Mouse (Mus musculus): ENCODE results near the gene Adcy6. TPM values are rescaled to one million over a fixed set of nuclear protein-coding genes. Genes with fewer than 3 reads are reported as not detected.

Gene Adcy6
- 10 to 100 TPM; 48.7 to 83.1 TPM for total RNA-seq (2021)
- long read RNA-seq, experiment 1, partial matches to known transcripts = 5 of 24 reads
- long read RNA-seq, experiment 1, other reads (novel, unspliced or antisense) = 15 of 24 reads
- long read RNA-seq, experiment 2, partial matches to known transcripts = 8 of 22 reads
- long read RNA-seq, experiment 2, other reads (novel, unspliced or antisense) = 12 of 22 reads

- DNase-seq (ENCODE audit: low spot score in 2 of 2) = peak; percentile 66 to 72
These were observed at the start of gene Adcy6 for GRCm38 (mm10) chr15:98609331-98610130. Gene Adcy6, minus strand, starts transcription at chr15:98610076.

DNA sequence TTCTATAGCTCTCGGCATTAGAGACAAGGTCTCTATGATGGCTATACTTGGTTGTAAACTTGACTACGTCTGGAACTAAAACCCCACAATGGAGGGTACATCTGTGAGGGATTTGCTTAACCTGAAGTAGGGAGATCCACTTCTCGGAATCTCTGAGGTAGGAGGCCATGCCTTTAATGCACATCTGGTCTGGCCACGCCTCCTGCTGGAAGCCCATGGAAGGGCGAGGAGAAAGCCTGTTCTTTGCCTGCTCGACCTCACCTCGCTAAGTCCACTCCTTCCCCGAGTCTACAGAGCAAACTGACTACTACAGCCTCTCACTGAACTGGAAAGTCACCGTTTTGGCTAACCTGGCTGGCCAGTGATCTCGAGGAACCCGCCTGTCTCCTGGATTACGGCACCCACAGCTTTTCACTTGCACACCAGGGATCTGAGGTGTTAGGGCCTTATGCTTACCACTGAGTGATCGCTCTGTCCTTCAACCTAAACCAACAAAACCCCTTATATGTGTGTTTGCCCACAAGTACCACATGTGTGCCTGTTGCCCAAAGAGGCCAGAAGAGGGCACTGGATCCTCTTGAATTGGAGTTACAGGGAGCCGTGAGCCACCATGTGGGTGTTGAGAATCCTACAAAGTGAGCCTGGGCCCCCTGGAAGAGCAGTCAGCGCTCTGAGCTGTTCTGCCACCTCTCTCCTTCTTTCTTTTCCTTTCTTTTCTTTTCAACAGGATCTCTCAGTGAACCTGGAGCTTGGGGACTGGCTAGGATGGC, 47.3 kb upstream of the Adcy6 start:
- DNase-seq (ENCODE audit: low spot score in 2 of 2) = no peak

GRCm38 (mm10) chr15:98652174-98652573, 42.3 kb upstream of the Adcy6 start:
- DNase-seq (ENCODE audit: low spot score in 2 of 2) = no peak

- DNase-seq (ENCODE audit: low spot score in 2 of 2) = no peak
These were observed 41.6 kb upstream of the Adcy6 start for GRCm38 (mm10) chr15:98651431-98651830.

DNA sequence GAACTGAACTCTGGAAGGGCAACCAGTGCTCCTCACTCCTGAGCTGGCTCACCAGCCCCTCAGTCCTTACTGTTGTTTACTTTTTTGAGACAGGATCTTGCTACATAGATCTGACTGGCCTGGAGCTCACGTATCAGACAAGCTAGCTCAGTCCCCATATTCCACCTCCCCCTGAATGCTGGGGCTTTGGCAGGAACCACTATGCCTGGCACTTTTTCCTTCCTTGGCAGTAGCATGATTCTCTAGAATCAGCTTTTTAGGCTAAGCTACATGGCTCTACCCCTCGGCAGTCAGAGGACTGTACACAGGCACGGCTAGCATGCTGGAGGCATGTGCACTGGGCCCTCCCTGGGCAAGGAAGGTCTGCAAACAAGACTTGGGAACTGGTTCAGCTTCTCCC, 38.2 kb upstream of the Adcy6 start:
- no peak for DNase-seq (ENCODE audit: low spot score in 2 of 2)

- no peak for DNase-seq (ENCODE audit: low spot score in 2 of 2)
These were observed 37.4 kb upstream of the Adcy6 start for GRCm38 (mm10) chr15:98647308-98647707.

- DNase-seq (ENCODE audit: low spot score in 2 of 2) = no peak
These were observed 36.9 kb upstream of the Adcy6 start for GRCm38 (mm10) chr15:98646737-98647136.

- DNase-seq (ENCODE audit: low spot score in 2 of 2) = no peak
These were observed 35.5 kb upstream of the Adcy6 start for GRCm38 (mm10) chr15:98645057-98646026.

GRCm38 (mm10) chr15:98644406-98644805, 34.5 kb upstream of the Adcy6 start:
- no peak for DNase-seq (ENCODE audit: low spot score in 2 of 2)

GRCm38 (mm10) chr15:98640157-98640556, 30.3 kb upstream of the Adcy6 start:
- DNase-seq (ENCODE audit: low spot score in 2 of 2) = no peak

DNA sequence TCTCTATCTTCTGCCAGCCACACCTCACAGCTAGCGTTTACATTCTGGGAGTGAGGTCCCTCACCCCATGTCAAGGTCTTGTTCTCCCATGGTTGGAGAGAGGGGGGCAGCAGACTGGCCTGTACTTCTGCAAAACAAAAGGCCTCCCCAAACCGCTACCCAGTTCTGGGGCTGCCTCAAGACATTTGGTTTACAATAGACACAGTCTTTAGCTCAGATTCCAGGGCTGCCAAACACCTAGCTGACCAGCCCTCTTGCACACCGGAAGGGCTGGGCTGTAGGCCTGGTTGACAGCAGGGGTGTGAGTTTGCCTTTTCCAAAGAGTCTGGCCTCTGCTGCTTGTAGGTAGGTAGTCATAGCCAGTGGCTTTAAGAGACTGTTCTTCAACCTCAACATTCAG, 27.3 kb upstream of the Adcy6 start:
- DNase-seq (ENCODE audit: low spot score in 2 of 2) = no peak

- DNase-seq (ENCODE audit: low spot score in 2 of 2) = no peak
These were observed 26.6 kb upstream of the Adcy6 start for GRCm38 (mm10) chr15:98636517-98636916.

GRCm38 (mm10) chr15:98635291-98635841, 25.5 kb upstream of the Adcy6 start:
- peak in 1 of 2 experiments; percentile 18 for DNase-seq (ENCODE audit: low spot score in 2 of 2)

DNA sequence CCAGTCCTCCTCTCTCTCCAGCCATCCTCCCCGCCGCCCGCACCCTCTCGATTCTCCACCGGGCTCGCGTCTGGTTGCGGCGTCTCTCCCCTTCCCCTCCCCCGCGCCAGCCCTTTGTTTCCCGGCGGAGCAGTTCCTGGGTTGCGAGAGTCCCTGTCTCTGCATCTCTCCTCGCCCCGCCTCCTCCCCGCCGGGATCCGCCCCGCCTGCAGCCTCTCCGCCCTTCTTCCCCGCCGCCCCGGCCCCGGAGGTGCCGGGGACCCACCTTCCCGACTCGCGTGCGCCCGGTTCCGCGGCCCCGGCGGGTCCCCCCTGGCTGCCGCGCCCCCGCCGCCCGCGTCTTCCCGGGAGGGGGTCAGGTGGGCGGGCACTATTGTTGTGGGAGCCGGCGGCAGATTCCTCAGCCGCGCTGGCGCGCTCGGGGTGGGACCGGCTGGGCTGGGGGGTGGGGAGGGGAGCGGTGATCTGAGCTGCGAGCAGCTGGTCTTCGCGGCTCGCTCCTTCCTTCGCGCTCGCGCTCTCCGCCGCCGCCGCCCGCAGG, 24.7 kb upstream of the Adcy6 start:
- DNase-seq (ENCODE audit: low spot score in 2 of 2) = peak; percentile 77 to 80

DNA sequence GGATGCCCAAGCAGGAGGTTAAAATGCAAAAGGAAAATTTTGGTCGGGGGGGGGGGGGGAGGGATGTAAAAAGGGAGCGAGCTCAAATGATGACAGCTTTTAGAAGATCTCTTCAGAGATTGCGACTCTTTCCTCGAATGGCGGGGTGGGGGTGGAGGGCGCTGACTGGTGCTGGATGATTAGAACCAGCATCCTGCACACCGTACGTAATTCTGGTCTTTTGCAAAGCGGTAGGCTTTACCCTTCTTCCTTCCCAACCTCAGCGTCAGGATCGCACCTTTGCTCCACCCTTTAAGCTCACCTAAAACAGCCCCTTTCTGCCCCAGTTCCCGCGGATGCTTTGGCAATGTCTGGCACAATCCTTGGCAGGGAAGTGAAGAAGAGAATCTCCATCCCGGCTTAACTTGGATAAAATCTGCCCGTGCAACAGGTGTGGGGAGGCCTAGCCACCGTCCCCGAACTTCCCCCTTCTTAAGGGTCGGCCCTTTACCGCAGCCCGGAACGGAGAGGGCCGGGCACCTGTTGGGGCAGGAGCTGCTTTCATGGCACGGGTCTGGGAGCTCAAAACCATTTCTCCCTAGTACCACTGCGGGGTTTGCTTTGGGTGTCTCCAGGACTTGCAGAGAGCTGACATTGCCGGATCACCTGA, 24.1 kb upstream of the Adcy6 start:
- no peak for DNase-seq (ENCODE audit: low spot score in 2 of 2)

- no peak for DNase-seq (ENCODE audit: low spot score in 2 of 2)
These were observed 23.0 kb upstream of the Adcy6 start for GRCm38 (mm10) chr15:98632921-98633320.

DNA sequence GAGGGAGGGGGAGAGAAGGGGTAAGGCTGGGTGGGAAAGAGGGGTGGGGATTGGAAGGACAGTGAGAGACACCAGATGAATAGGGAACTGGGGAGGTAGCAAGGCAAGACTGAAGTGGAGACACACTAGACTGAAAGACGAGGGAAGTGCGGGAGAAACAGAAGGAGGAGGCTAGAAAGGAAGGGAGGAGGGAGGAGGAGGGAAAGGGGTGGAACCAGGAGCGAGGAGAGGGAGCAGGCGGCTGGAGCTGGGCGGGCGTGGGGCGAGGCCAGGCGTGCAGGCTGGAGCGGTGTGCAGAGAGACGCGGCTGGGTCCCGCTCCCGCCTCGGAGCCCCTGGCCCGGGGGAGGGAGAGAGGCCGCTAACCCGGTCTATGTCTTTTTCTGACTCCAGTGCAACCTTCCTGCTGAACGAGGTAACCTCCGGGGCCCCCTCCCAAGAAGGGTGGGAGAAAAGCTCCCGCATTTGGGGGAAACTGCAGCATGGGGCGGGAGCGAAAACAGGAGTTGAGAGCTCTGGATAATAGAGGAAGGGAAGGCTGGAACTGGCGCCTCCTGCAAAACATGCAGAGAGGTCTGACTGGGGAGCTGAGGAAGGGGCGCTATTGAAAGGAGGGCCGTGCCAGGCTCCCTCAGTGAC, 22.4 kb upstream of the Adcy6 start:
- peak in 1 of 2 experiments; percentile 54 for DNase-seq (ENCODE audit: low spot score in 2 of 2)

DNA sequence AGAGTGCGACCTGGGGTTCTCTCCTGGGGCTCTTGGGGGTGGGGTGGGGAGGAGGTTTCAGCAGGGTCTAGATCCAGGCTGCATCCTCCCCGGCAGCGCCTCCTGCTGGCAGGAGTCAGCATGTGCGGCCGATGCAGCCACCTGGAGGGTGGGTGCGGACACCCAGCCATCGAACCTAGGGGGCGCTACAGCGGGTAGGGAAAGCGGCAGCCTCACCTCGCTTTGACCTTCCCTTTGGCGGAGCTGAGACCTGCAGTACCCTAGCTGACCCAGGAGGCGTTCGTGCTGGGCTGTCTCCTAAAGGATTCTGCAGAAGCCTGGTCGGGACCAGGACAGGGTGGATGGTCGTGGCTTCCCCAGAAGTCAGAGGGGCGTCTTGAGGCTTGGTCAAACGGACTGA, 21.6 kb upstream of the Adcy6 start:
- peak; percentile 57 to 65 for DNase-seq (ENCODE audit: low spot score in 2 of 2)

- no peak for DNase-seq (ENCODE audit: low spot score in 2 of 2)
These were observed 20.7 kb upstream of the Adcy6 start, which contains the start of gene Cacnb3 for GRCm38 (mm10) chr15:98630540-98630939. Gene Cacnb3, plus strand, starts transcription at chr15:98630840.

Measured in adrenal gland, adult 18-20 months (tissue).